Mouse (Mus musculus) common myeloid progenitor, adult 5-6 weeks (primary cell): ENCODE results near the gene H2afz. TPM values are rescaled to one million over a fixed set of nuclear protein-coding genes. Genes with fewer than 3 reads are reported as not detected.
"Not testable (repeated sequence)": the region's sequence is repeated elsewhere in the genome, so short reads cannot be mapped to it uniquely, and the experiment has no call there.

Source experiments
- ATAC-seq: replicated peaks from 2 replicates; pipeline ENCODE4 v1.8.0; 2016; ENCODE audit warnings: low read depth, mild to moderate bottlenecking, moderate TSS enrichment, inconsistent platforms; ENCODE audit not compliant: poor library complexity, severe bottlenecking
- total RNA-seq: library from RNA; stranded (forward); fragments of 200-1000, 187-1606 nt; gene quantifications from 2 replicates; pipeline ENCODE4 v1.2.3, GENCODE M21; 2017

H2afz gene
- total RNA-seq, 1 experiment from 2014 or later = 1,055 TPM

- no peak for ATAC-seq
Observed at GRCm38 (mm10) chr3:137913093-137913492, 48.8 kb downstream of the H2afz start.

GRCm38 (mm10) chr3:137914567-137914966 is 50.3 kb downstream of the H2afz start:
- ATAC-seq = not testable (repeated sequence)

Other genes starting within 250 kb of the H2afz start
- gene Ddit4l, start 242.9 kb upstream of the H2afz start, total RNA-seq = 0.24 TPM in 1 of 2 replicates, not detected in the other
- 0.09 TPM in 1 of 2 replicates, not detected in the other for gene Gm21962, start 193.0 kb upstream of the H2afz start, total RNA-seq
- 7.4 and 8.5 TPM in 2 replicates for gene Dnajb14, start 3.2 kb downstream of the H2afz start, total RNA-seq
- gene Lamtor3, start 54.0 kb downstream of the H2afz start, total RNA-seq = 56.7 and 70.8 TPM in 2 replicates
- 387 and 417 TPM in 2 replicates for gene Dapp1, start 117.1 kb downstream of the H2afz start, total RNA-seq
- not detected in 2 replicates for gene 1110002E22Rik, start 200.6 kb downstream of the H2afz start, total RNA-seq
- gene Gm5105, start 202.9 kb downstream of the H2afz start, total RNA-seq = not detected in 2 replicates